Mouse (Mus musculus) heart, postnatal 36 days (tissue): ENCODE data around the gene Dgkg. TPM values are rescaled to one million over a fixed set of nuclear protein-coding genes. Genes with fewer than 3 reads are reported as not detected.

Experiments used
- DNase-seq, 2 experiments: peaks; one replicate each; pipeline ENCODE4 v3.0.0; 2021 to 2022
- intact Hi-C: fragments of 180-260 bp; cut with DNase I; formaldehyde crosslinking; loops from one replicate; pipeline ENCODE4 v1.15.1; 2025
- total RNA-seq, 2 experiments: library from RNA; stranded (reverse); gene quantifications; 2 replicates each; pipeline ENCODE4 v1.2.3; 2021

Dgkg gene
- total RNA-seq, 2 experiments from 2014 or later = 0.41 to 0.42 TPM

GRCm38 (mm10) chr16:22549346-22549745, 107.7 kb downstream of the Dgkg start:
- no peak for DNase-seq
- intact Hi-C loops = loop anchor here (2.0 kb wide), 1 partner anchor 239 kb away; no protein-coding TSS in a partner anchor

GRCm38 (mm10) chr16:22548167-22549080, 108.6 kb downstream of the Dgkg start:
- intact Hi-C loops = loop anchor here (1.0 to 2.0 kb wide), 3 partner anchors 107 to 246 kb away; no protein-coding TSS in a partner anchor
- peak; percentile 87 to 88 for DNase-seq

- intact Hi-C loops = loop anchor here (1.0 to 2.0 kb wide), 3 partner anchors 106 to 245 kb away; no protein-coding TSS in a partner anchor
- DNase-seq = no peak
These were observed 109.3 kb downstream of the Dgkg start for GRCm38 (mm10) chr16:22547741-22548140.

DNA sequence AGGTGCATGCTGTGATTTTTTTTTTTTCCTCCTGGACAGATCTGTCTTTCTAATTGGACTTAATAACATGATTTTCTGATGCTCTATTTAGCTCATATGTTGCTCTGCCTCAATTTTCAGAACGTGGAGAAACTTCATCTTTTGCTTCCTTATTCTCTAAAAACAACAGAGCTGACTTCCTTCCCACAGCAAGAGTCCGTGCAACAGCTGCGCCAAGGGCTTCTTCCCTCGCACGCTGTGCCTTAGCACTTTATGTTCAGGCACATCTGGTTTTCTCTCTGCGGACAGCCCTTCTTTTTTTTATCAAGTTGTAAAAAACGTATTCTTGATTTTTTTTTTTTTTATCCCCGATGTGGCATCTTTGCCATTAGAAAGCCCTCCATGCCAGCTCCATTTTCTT, 111.2 kb downstream of the Dgkg start:
- DNase-seq = no peak
- intact Hi-C loops = no loop called here

DNA sequence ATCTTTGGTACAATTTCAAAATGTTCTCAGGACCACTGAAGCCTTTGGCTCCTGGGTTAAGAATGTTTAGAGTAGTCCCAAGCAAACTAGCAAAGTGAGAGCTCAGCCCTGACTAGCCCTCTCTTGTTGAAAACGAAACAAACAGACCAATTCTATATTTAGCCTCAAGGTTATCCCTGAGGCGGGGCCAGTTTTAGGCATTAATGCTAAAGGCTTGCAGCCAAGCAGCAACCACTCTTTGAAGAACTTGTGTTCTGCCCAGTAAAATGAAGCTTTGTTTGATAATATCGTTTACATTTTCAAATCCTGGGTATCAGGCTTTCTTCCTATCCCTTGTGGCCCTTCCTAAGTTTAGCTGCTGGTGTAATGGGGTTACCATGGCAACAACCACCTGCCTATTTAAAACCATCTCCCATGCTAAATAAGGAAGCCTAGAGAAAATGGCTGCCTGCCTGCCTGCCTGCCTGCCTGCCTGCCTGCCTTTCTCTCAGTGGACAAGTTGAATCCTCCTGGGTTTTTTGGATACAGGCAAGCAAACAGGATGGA, 111.9 kb downstream of the Dgkg start:
- intact Hi-C loops = no loop called here

DNA sequence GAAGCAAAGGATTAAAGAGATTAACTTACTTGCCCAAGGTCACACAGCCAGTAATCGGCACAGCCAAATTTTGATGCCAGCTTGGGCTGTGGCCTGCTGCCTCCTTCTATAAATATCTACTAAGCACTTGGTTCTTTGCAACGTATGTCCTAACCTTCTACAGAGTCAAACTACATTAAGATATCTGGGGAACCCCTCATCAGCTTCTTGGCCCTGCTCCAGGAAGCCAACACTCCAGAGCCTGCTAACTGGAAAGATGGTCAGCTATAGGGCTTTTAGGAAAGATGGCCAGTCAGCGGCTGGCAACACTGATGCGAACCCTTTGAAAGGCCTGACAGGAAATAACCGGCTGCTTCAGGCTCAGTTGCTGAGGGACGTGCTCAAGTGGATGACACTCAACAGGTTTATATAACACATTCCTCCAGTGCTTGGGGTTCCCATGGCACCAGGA, 114.3 kb downstream of the Dgkg start:
- intact Hi-C loops = no loop called here
- peak in 1 of 2 experiments; percentile 50 for DNase-seq

More for the DNA sequence above, 111.9 kb downstream of the Dgkg start:
- peak; percentile 14 to 49 for DNase-seq

DNA sequence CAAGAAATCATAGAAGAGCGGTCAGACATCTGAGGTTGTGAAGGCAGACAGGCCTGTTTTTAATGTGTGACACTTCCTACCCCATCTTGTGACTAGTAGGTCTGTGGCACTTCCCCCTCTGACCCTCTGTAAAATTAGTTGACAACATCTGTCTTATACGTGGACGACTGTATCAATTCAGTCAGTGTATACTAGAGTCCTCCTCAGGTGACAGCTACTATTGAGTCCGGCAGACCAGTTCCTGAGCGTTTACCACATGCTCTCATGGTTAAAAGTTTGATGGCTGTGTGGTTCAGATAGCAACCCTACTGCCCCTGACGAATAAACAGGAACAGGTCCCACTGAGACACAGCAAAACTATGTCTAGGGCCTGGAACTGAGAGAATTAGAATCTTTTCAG, 117.7 kb downstream of the Dgkg start:
- intact Hi-C loops = no loop called here
- DNase-seq = no peak

GRCm38 (mm10) chr16:22536581-22537160, 120.3 kb downstream of the Dgkg start:
- intact Hi-C loops = no loop called here
- DNase-seq = no peak

- no peak for DNase-seq
- intact Hi-C loops = no loop called here
These were observed 123.9 kb downstream of the Dgkg start for GRCm38 (mm10) chr16:22533087-22533486.

DNA sequence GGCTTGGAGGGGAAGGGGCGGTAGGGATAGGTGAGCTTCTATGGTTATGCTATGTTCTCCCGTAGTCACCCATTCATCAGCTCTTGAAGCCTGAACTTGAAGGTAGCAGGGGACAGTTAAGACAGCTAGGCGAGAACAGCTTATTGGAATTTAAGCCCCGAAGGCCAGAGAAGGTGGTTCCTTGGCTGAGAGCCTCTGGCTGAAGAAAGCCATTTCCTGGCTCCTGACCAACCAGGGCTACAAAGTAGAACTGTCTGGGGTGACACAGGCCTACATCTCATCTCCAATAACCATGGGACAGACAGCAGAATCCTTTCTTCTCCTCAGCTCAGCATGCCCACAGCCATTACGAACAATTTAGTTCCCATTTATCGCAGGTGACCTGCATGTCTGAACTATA, 125.2 kb downstream of the Dgkg start:
- DNase-seq = peak; percentile 54 to 57
- intact Hi-C loops = no loop called here

DNA sequence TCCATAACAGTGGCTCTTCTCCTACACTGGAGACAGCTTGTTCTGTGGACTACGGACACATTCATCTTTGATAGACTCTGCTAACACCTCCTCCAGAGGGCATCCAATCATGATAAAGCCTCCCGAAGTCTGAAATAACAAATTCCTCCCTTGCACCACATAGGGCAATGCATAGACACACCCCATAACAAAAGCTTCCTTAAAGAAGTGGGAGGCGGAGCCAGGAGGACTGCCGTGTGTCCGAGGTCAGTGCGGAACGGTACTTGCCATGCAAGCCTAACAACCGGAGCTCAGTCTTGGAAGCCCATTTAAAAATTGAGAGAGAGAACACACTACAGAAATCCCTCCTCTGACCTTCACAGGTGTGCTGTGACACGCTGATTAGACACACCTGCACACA, 126.0 kb downstream of the Dgkg start:
- no peak for DNase-seq
- intact Hi-C loops = no loop called here

DNA sequence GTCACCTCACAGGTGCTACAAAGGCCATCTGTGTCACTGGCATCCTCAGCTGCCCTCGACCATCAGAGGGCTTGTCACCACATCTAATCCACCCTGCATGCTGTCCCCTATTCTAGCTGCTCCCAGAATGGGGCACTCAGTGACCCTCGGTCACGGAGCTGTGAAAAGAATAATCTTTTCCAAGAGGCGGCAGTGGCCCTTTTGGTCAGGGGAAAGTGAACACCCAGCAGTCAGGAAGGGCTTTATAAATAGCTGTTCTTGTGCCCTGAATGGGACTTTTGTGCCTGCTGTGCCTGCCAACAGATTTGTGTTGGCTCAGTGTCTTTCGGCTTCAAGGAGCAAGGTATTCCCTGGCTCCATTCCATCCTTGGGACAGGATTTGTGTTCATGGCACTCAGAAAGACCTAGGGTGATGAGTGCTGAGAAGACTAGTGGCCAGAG, 129.5 kb downstream of the Dgkg start:
- DNase-seq = peak; percentile 32 to 39
- intact Hi-C loops = no loop called here

GRCm38 (mm10) chr16:22526386-22526785, 130.6 kb downstream of the Dgkg start:
- DNase-seq = no peak
- intact Hi-C loops = no loop called here

DNA sequence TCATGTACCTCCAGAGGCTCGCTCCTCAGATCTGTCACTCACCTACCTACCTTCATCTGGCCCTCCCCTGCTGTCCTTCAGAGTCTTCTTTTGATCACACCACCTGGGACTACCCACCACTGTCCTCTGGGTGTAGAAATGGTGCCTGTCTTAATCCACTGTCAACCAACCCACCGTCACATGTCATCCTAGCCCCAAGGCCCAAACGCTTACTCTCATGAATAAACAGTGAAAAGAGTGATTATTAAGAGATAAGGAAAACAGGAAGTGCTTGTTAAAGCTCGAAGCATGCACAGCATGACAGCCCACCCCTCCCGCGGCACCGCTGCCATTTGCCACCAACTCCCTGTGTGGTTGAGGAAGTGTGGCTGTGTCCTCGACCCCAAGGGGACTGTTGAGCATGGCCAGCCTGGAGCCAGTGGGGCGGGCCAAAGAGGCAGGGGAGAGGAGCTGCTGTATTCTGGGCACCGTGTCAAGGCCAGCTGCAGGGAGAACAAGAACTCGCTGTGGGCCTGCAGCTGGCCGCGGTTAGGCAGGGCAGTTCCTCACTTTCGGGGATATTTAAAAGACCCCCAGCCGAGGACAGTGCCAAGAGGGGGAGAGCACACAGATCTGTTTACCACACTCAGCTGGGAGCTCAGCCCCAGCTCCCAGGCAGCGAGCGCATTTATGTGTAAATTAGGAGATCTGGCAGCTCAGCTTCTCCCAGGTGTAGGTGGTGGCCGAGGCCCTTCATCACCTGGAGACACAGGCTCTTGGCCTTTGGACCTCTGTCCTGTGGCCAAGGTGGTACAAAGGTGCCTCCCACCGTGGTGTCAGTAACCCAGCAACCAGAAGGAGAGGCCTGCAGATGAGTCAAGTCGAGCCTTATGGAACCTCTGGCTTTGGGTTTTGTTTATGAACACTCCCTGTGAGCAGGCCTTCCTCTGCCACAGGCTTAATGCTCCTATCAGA, 139.3 kb downstream of the Dgkg start:
- peak; percentile 61 to 67 for DNase-seq
- intact Hi-C loops = no loop called here

GRCm38 (mm10) chr16:22515476-22515875, 141.5 kb downstream of the Dgkg start:
- intact Hi-C loops = no loop called here

DNA sequence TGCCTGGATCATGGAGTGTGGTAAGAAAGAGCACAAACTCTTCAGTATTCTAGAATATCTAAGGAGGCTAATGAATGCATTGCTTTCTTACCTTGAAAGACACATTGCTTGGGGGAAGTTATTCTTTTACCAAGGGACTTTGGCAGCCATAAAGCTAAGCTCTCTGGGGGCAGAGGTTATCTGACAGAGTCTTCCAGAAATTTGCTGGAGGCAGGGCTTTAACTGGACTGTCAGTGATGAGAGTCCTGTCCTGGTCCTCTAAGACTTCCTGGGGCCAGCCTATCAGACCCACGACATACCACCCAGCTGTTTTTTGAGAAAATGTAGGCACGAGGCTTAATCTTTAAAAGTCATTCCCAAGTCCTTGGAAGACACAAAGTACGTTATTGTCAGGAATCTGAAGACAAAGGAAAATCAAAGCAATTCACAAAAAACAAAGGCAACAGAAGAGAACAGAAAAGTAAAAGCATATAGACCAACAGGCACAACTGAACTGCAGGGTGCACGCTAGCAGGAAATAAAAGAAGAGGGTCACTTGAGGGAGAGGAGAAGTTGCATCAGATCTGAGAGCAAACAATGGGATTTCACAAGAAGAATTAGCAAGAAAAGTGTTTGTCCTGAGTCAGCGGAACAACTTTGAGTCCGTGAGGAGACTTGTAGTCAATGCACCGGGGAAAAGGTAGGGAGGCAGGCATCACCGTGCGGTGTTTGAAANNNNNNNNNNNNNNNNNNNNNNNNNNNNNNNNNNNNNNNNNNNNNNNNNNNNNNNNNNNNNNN, 146.0 kb downstream of the Dgkg start:
- no peak for DNase-seq
- intact Hi-C loops = no loop called here

More at GRCm38 (mm10) chr16:22515476-22515875, 141.5 kb downstream of the Dgkg start:
- no peak for DNase-seq

DNA sequence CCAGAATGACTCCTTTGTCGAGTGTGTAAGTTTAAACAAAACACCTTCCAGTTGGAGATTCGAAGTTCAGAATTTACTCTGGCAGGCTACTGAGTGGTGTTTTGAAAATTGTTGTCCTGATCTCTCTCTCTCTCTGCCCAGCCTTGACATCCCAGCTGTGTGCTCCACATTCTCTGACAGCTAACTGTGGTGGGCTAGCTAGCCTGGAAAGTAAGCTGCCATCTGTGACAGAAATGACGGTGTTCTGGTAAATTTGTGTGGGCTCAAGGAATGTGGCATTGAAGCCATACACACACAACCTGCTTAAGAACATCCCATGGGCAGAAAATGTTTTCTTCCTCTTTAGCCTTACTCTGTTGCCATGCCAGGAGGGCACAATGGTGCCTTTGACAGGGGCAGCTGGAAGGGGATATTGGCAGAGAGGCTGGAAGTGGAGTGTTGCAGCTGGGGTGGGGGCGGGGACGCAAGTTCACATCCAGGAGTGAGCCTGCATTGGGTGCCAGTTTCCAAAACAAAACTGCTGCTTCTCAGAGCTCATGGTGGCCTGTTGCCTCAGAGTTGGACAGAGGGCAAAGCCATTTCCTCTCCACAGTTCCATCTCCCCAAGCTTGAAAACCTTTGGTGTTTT, 148.0 kb downstream of the Dgkg start:
- no peak for DNase-seq
- intact Hi-C loops = no loop called here

DNA sequence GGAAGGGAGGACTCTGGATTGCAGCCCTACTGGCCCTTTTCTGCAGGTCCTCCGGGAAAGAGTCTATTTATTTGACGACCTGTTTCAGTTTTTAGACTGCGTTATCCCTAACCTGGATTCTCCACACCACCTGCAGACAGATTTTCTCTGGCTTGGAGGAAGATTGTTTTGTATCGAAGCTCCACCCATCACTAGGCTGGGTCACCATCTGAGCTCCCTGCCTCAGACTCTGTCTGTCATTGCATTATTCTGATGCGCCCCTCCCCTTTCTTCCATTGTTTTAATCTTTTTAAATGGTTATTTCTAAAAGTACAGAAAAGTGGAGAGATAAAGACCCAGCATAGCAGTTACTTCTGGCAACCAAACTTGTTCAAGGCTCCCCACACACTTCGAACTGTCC, 151.4 kb downstream of the Dgkg start:
- intact Hi-C loops = no loop called here
- no peak for DNase-seq

DNA sequence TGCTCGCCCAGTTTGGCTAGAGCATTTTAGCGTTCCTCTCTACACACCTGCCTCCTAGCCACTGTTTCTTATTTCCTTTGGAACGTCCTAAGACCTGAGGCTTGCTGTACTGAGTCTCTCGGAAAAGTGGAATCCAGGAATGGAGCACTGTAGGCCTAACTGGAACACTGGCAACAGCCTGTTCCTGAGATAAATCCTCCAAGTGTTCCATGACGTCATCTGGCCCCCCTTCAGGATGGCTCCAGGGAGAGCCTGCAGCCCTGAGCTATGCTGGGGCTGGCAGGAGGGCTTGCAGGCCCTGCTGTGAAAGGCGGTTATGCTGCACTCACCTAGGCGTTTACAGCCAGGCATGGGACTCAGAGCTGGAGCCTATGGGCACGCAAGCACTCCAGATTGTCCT, 152.2 kb downstream of the Dgkg start:
- DNase-seq = peak; percentile 56
- intact Hi-C loops = no loop called here
